Mouse (Mus musculus) mouse trophoblast stem cell (cell line): ENCODE data around the gene Rassf2.

Experiments
- in situ Hi-C, 2 experiments: fragments of 300-500 bp; cut with MseI, MboI; formaldehyde crosslinking; loops; 2 replicates in 1 of 2; 3 replicates in 1 of 2; pipeline ENCODE4 v1.15.1; 2025

Gene Rassf2

GRCm38 (mm10) chr2:132034590-132035469, 4.8 kb upstream of the Rassf2 start:
- in situ Hi-C loops, result no loop called here

DNA sequence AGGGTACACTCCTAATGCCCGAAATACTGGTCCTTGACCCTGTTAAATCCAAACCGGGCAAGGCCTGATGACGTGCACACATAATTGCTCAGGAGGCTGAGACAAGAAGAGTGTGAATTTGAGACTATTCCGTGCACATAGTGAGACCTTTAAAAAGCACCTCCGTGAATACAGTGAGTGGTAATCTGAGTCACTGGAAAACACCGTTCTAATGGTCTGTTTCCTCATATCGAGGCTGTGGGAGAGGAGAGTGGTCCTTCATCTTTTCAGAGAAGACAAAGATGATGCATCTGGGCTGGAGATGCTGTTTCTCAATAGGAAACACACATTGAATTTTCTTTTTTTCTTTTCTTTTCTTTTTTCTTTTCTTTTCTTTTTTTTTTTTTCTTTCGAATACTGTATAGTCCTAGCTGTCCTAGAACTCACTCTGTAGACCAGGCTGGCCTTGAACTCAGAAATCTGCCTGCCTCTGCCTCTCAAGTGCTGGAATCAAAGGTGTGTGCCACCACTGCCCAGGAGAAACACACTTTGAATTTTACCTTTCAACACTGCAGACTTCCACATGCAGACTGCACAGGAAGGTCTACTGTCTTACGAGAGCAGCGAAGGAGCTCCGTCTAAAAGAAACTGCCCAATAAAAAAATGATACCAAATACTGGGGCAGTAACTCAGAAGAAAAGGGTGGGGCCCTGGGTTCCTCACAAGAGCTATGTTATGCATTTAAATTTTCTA, 1.5 kb upstream of the Rassf2 start:
- in situ Hi-C loops, result no loop called here

GRCm38 (mm10) chr2:132030418-132031363, 633 bp upstream of the Rassf2 start:
- in situ Hi-C loops, result no loop called here

GRCm38 (mm10) chr2:132028894-132029605, 1.0 kb downstream of the Rassf2 start:
- in situ Hi-C loops, result no loop called here

- in situ Hi-C loops, result no loop called here
Observed at GRCm38 (mm10) chr2:132028107-132028506, 2.0 kb downstream of the Rassf2 start.

- in situ Hi-C loops, result no loop called here
Observed at GRCm38 (mm10) chr2:132027366-132027765, 2.7 kb downstream of the Rassf2 start.

DNA sequence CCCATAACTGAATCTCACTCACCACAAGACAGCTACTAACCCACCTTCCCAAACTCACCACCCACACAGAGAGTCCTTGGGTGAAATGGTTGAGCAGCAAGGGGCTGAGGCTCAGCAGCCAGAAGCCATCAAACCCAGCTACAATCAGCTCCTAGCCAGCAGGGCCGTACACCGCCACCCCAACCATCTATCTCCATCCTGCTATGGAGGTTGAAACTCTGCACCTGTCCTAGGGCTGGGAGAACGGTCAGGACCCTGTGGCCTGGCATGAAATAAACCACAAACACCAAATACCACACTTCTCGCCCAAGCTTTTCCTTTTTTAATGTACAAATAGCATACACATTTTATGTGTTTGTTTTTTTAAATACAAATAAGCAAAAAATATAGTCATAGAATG, 6.0 kb downstream of the Rassf2 start:
- in situ Hi-C loops, result no loop called here

- in situ Hi-C loops, result no loop called here
Observed at GRCm38 (mm10) chr2:132022621-132023020, 7.4 kb downstream of the Rassf2 start.

- in situ Hi-C loops, result no loop called here
Observed at GRCm38 (mm10) chr2:132021616-132022015, 8.4 kb downstream of the Rassf2 start.

GRCm38 (mm10) chr2:132020991-132021541, 9.0 kb downstream of the Rassf2 start:
- in situ Hi-C loops, result no loop called here

- in situ Hi-C loops, result no loop called here
Observed at GRCm38 (mm10) chr2:132020420-132020819, 9.6 kb downstream of the Rassf2 start.

DNA sequence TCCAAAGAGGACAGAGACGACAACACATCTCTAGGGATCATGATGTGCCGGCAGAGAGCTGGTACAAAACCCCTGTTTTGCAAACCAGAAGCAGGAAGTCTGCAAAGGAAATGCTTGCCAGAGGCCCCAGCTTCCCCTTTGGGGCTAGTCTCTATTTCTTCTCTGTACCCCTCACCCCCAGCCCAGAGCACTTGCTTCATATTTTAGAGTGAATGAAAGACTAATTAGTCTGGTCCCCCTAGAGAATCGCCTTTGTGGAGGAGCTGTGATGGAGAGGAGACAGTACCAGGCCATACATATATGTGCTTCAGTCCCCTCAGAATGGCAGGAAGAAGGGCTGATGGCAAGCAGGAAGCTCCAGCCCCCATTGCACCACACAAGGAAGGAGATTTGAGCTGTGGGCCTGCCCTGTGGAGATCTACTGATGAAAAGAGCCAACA, 10.7 kb downstream of the Rassf2 start:
- in situ Hi-C loops, result no loop called here

DNA sequence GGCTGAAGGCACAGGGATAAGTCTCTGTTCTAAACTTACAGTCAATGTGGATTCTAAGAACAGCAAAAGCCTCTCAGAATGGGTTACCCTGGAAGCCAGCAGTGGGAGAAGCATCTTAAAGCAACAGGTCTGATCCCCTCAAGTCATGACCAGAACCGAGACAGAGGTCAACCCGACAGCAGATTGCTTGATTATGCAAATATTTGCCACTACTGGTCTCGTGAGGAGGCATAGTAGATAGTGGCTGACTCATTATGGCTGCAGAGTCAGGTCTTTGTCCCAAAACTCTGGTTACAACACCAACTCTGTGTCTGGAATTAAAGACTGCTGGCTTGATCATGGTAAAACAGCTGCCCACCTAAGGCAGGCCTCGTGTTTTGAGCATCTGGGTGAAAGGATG, 11.9 kb downstream of the Rassf2 start:
- in situ Hi-C loops, result no loop called here

DNA sequence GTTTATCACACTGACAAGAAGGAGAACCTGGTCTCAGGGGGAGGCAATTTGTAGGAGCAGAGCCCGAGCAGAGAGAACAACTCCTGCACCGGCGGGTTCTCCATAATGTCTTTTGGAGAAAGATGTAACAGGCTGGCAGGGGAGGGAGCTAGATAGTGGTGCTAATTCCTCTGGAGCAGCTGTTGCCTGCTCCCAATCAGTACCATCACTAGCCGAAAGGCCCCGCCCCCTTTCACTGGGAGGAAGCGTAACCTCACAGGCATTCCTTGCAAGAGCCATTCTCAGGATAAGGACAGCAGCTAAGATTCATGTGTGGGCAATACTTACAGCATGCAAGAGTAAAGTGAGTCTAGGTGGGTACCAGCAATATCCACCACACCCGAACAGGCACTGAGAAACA, 12.4 kb downstream of the Rassf2 start:
- in situ Hi-C loops, result no loop called here

GRCm38 (mm10) chr2:132016034-132016433, 14.0 kb downstream of the Rassf2 start:
- in situ Hi-C loops, result no loop called here

DNA sequence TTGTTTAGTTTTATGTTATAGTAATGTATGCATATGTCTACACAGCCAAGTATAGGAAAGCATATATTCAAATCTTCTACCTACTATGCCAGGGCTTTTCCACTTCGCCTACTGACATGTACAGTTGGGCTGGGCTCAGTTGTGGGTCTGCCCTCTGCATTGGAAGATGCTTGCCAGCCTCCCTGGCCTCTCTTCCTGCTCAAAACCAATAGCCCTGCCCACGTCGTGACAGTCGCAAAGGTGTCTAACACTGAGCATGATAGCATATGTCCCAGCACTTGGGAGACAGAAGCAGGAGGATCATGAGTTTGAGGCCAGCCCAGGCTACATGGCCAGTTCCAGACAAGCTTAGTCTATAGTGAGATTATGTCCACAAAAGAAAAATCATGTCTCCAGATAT, 16.9 kb downstream of the Rassf2 start:
- in situ Hi-C loops, result no loop called here

DNA sequence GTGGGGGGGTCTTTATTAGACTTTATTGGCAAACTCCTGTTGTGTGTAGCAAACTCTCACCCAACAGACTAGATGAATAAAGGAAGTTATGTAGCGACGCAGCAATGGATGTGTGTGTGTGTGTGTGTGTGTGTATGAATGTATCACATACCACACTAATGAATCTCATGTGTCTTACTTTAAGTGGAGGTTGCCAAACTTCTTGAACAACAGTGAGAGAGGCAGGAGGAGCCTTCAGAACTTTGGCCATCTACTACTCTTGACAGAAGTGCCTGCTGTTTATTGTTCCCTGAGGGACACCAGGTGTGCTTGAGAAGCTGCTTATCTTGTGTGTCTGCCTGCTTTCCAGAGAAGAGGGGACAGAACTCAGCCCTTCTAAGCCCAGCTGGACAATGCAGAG, 19.3 kb downstream of the Rassf2 start:
- in situ Hi-C loops, result no loop called here

- in situ Hi-C loops, result no loop called here
Observed at GRCm38 (mm10) chr2:132008186-132008585, 21.9 kb downstream of the Rassf2 start.

GRCm38 (mm10) chr2:132007475-132007819, 22.6 kb downstream of the Rassf2 start:
- in situ Hi-C loops, result no loop called here

DNA sequence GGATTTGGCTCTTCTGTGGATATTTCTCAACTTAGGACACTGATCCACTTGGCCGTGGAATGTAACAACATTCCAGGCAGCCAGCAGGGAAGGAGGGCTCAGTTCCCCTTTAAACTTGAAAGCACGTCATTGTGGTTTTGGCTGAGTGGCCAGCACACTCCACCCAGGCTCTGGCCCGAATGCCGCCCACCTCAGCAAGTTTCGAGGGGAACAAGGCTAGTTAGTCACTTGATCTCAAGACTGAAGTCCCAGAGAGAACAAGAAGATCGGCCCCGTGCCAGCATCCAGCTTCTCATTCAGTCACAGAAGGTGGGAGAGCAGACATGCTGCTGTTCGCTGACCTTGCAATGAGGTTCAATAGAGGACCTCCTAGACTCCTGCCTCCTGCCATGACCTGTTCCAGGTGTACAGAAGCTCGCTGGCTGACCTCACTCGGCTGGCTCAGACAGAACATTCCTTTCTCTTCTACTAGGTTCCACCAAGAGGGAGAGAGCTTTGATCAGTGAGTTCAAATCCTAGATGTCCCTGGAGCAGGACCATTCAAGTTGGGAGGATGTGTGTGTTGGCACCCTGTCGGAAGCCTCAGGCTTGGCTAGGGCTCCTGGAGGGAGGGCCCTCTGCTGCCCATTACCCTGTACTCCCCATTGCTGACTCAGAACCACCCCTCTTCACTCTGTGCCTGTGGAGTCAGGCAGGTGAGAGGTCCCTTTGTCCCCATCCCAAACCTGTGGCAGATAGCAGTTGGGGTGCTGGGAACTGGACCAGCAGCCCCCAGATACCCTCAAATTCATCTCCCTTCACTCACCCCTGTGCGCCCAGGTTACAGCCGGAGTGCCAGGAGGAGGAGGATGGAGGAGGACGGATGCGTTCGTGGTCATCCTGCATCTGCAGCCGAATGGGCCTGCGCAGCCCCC, 23.2 kb downstream of the Rassf2 start:
- in situ Hi-C loops, result no loop called here
